Mouse (Mus musculus): Measurements from ENCODE around the gene Kcnn1. TPM values are rescaled to one million over a fixed set of nuclear protein-coding genes. Genes with fewer than 3 reads are reported as not detected.
A peak's percentile ranks its signal among the peaks of the same experiment; 100 is the strongest.

Gene Kcnn1
- total and polyA plus RNA-seq, 2 experiments = 6.2 to 8.4 TPM

GRCm38 (mm10) chr8:70894771-70895545 is 31.9 kb upstream of the Kcnn1 start:
- H3K36me3 ChIP-seq (ENCODE audit: control insufficient read depth, insufficient read depth, low read length) = peaks cover 13% of the 10 kb centered on the region
- WGBS = 93% methylated on average over 8 of the region's 8 CpGs
- no peak for TF ChIP-seq CTCF (IDR thresholded peaks at IDR 0.05; ENCODE audit: low read depth, low read length)
- no peak for TF ChIP-seq POLR2A (IDR thresholded peaks at IDR 0.05; ENCODE audit: extremely low read depth, insufficient read depth, low read length)
- H3K9ac ChIP-seq (ENCODE audit: low read depth, low read length) = no peak overlapping the region
- peaks cover 10% of the 10 kb centered on the region; the same call in 1 of the 2 replicates for H3K79me2 ChIP-seq (ENCODE audit: control insufficient read depth, insufficient read depth, low read length)
- peaks cover 5% of the 10 kb centered on the region for H3K4me1 ChIP-seq (ENCODE audit: control insufficient read depth, insufficient read depth, low read length)
- no peak overlapping the region for H3K27ac ChIP-seq (replicated peaks; ENCODE audit: insufficient read depth, low read depth, low read length)
- peaks cover 6% of the 10 kb centered on the region; the same call in 1 of the 2 replicates for H3K27me3 ChIP-seq (ENCODE audit: control insufficient read depth, insufficient read depth, low read length)
- no peak for DNase-seq (ENCODE audit: extremely low read depth, low read depth, low spot score)
- H3K4me3 ChIP-seq (ENCODE audit: insufficient read depth, low read depth, low read length) = no peak overlapping the region

GRCm38 (mm10) chr8:70894385-70894720 is 31.3 kb upstream of the Kcnn1 start:
- 84% methylated on average over 2 of the region's 2 CpGs for WGBS
- DNase-seq (ENCODE audit: extremely low read depth, low read depth, low spot score) = no peak
- H3K27ac ChIP-seq (replicated peaks; ENCODE audit: insufficient read depth, low read depth, low read length) = no peak overlapping the region
- H3K9ac ChIP-seq (ENCODE audit: low read depth, low read length) = no peak overlapping the region
- H3K79me2 ChIP-seq (ENCODE audit: control insufficient read depth, insufficient read depth, low read length) = peaks cover 10% of the 10 kb centered on the region; the same call in 1 of the 2 replicates
- peaks cover 13% of the 10 kb centered on the region for H3K36me3 ChIP-seq (ENCODE audit: control insufficient read depth, insufficient read depth, low read length)
- no peak overlapping the region for H3K4me3 ChIP-seq (ENCODE audit: insufficient read depth, low read depth, low read length)
- TF ChIP-seq CTCF (IDR thresholded peaks at IDR 0.05; ENCODE audit: low read depth, low read length) = no peak
- no peak for TF ChIP-seq POLR2A (IDR thresholded peaks at IDR 0.05; ENCODE audit: extremely low read depth, insufficient read depth, low read length)
- peaks cover 6% of the 10 kb centered on the region; the same call in 1 of the 2 replicates for H3K27me3 ChIP-seq (ENCODE audit: control insufficient read depth, insufficient read depth, low read length)
- peaks cover 5% of the 10 kb centered on the region for H3K4me1 ChIP-seq (ENCODE audit: control insufficient read depth, insufficient read depth, low read length)

- peaks cover 6% of the 10 kb centered on the region; the same call in 1 of the 2 replicates for H3K27me3 ChIP-seq (ENCODE audit: control insufficient read depth, insufficient read depth, low read length)
- H3K4me1 ChIP-seq (ENCODE audit: control insufficient read depth, insufficient read depth, low read length) = peaks cover 5% of the 10 kb centered on the region
- H3K9ac ChIP-seq (ENCODE audit: low read depth, low read length) = no peak overlapping the region
- H3K79me2 ChIP-seq (ENCODE audit: control insufficient read depth, insufficient read depth, low read length) = peaks cover 10% of the 10 kb centered on the region; the same call in 1 of the 2 replicates
- TF ChIP-seq POLR2A (IDR thresholded peaks at IDR 0.05; ENCODE audit: extremely low read depth, insufficient read depth, low read length) (no peak), CTCF (IDR thresholded peaks at IDR 0.05; ENCODE audit: low read depth, low read length) (peak; percentile 82)
- no peak overlapping the region for H3K4me3 ChIP-seq (ENCODE audit: insufficient read depth, low read depth, low read length)
- no peak overlapping the region for H3K27ac ChIP-seq (replicated peaks; ENCODE audit: insufficient read depth, low read depth, low read length)
- 55% methylated on average over 12 of the region's 12 CpGs for WGBS
- DNase-seq (ENCODE audit: extremely low read depth, low read depth, low spot score) = peak; percentile 42
- H3K36me3 ChIP-seq (ENCODE audit: control insufficient read depth, insufficient read depth, low read length) = peaks cover 13% of the 10 kb centered on the region
These were observed 30.8 kb upstream of the Kcnn1 start for GRCm38 (mm10) chr8:70893656-70894384.

- peaks cover 6% of the 10 kb centered on the region; the same call in 1 of the 2 replicates for H3K27me3 ChIP-seq (ENCODE audit: control insufficient read depth, insufficient read depth, low read length)
- 39% methylated on average over 20 of the region's 20 CpGs for WGBS
- peaks cover 10% of the 10 kb centered on the region; the same call in 1 of the 2 replicates for H3K79me2 ChIP-seq (ENCODE audit: control insufficient read depth, insufficient read depth, low read length)
- no peak for DNase-seq (ENCODE audit: extremely low read depth, low read depth, low spot score)
- no peak overlapping the region for H3K27ac ChIP-seq (replicated peaks; ENCODE audit: insufficient read depth, low read depth, low read length)
- H3K36me3 ChIP-seq (ENCODE audit: control insufficient read depth, insufficient read depth, low read length) = peaks cover 13% of the 10 kb centered on the region
- H3K4me1 ChIP-seq (ENCODE audit: control insufficient read depth, insufficient read depth, low read length) = peaks cover 4% of the 10 kb centered on the region
- no peak overlapping the region for H3K4me3 ChIP-seq (ENCODE audit: insufficient read depth, low read depth, low read length)
- H3K9ac ChIP-seq (ENCODE audit: low read depth, low read length) = no peak overlapping the region
- TF ChIP-seq CTCF (IDR thresholded peaks at IDR 0.05; ENCODE audit: low read depth, low read length) = no peak
- TF ChIP-seq POLR2A (IDR thresholded peaks at IDR 0.05; ENCODE audit: extremely low read depth, insufficient read depth, low read length) = no peak
These were observed 30.0 kb upstream of the Kcnn1 start for GRCm38 (mm10) chr8:70892896-70893655.

- Histone ChIP-seq H3K4me3 (ENCODE audit: insufficient read depth, low read depth, low read length) (no peak within 1 kb of the TSS), H3K9ac (ENCODE audit: low read depth, low read length) (no peak within 1 kb of the TSS), H3K27me3 (ENCODE audit: control insufficient read depth, insufficient read depth, low read length) (peaks cover 6% of the 10 kb centered on the region; the same call in 1 of the 2 replicates), H3K27ac (replicated peaks; ENCODE audit: insufficient read depth, low read depth, low read length) (no peak within 1 kb of the TSS), H3K79me2 (ENCODE audit: control insufficient read depth, insufficient read depth, low read length) (peaks cover 10% of the 10 kb centered on the region; the same call in 1 of the 2 replicates), H3K4me1 (ENCODE audit: control insufficient read depth, insufficient read depth, low read length) (peaks cover 4% of the 10 kb centered on the region), H3K36me3 (ENCODE audit: control insufficient read depth, insufficient read depth, low read length) (peaks cover 13% of the 10 kb centered on the region)
- DNase-seq (ENCODE audit: extremely low read depth, low read depth, low spot score) = no peak
- TF ChIP-seq POLR2A (IDR thresholded peaks at IDR 0.05; ENCODE audit: extremely low read depth, insufficient read depth, low read length) (no peak), CTCF (IDR thresholded peaks at IDR 0.05; ENCODE audit: low read depth, low read length) (no peak)
- WGBS = 8% methylated on average over 80 of the region's 80 CpGs
These were observed 29.2 kb upstream of the Kcnn1 start, which contains the start of gene Slc5a5 for GRCm38 (mm10) chr8:70892022-70892895. TSS of gene Slc5a5 (minus strand) at chr8:70892757.
